In genomic region chr16:97922779-97923126, GRCm38 (mm10) we compare ENCODE assay signal across 8 mouse cellular contexts. TPM values are rescaled to one million over a fixed set of nuclear protein-coding genes. Genes with fewer than 3 reads are reported as not detected.
DNase-seq lines count a peak whose midpoint lies in the region; ATAC-seq and TF ChIP-seq lines count a peak whose summit lies in the region.

No protein-coding gene starts in this region.

- under 1% methylated on average over 9 of the region's 9 CpGs for WGBS in forebrain, embryonic 12.5 days
- 0% methylated on average over 9 of the region's 9 CpGs for WGBS in liver, embryonic 14.5 days (ENCODE audit: insufficient replicate concordance)

- no peaks in the 10 kb centered on the region for H3K36me3 ChIP-seq in forebrain, embryonic 12.5 days (replicated peaks)
- no peaks in the 10 kb centered on the region for H3K36me3 ChIP-seq in liver, embryonic 14.5 days (replicated peaks; ENCODE audit: control insufficient read depth, insufficient read depth, low read depth)

- H3K27ac ChIP-seq in gastrocnemius, adult 2 months = peak overlapping the region; percentile 99
- no peak overlapping the region for H3K27ac ChIP-seq in forebrain, embryonic 12.5 days
- H3K27ac ChIP-seq in liver, embryonic 14.5 days = no peak overlapping the region

- H3K4me1 ChIP-seq in forebrain, embryonic 12.5 days = peaks cover 8% of the 10 kb centered on the region
- peaks cover 6 to 15% of the 10 kb centered on the region in 2 experiments for H3K4me1 ChIP-seq in liver, embryonic 14.5 days (replicated peaks; ENCODE audit: control insufficient read depth in 2 of 2, insufficient read depth in 2 of 2, low read length in 1 of 2)

- DNase-seq in gastrocnemius, adult 2 months = no peak
- no peak for DNase-seq in gastrocnemius, adult 8-10 months (ENCODE audit: low spot score in 2 of 2)
- no peak for DNase-seq in liver, embryonic 14.5 days (ENCODE audit: low read depth in 3 of 3, low spot score in 3 of 3)
- no peak for DNase-seq in left cerebral cortex, postnatal 36 days (ENCODE audit: low spot score in 2 of 2)
- no peak for DNase-seq in embryo, embryonic 10 days (ENCODE audit: low spot score)
- no peak for DNase-seq in gastrocnemius, postnatal 10 days

- TF ChIP-seq CTCF in gastrocnemius, adult 2 months (IDR thresholded peaks at IDR 0.05) = no peak
- no peak for TF ChIP-seq CTCF in liver, embryonic 14.5 days (IDR thresholded peaks at IDR 0.05; ENCODE audit: low read depth)

- peak overlapping the region; percentile 98 for H3K4me3 ChIP-seq in gastrocnemius, adult 2 months
- H3K4me3 ChIP-seq in forebrain, embryonic 12.5 days (replicated peaks) = peak overlapping the region; percentile 84
- H3K4me3 ChIP-seq in liver, embryonic 14.5 days (ENCODE audit: insufficient read depth in 1 of 2, low read depth in 2 of 2, low read length in 2 of 2) = peak overlapping the region; percentile 62 to 87

- H3K9me3 ChIP-seq in forebrain, embryonic 12.5 days = no peaks in the 10 kb centered on the region
- no peaks in the 10 kb centered on the region for H3K9me3 ChIP-seq in liver, embryonic 14.5 days (ENCODE audit: control insufficient read depth, low read length)

- H3K9ac ChIP-seq in forebrain, embryonic 12.5 days = peak overlapping the region; percentile 81
- peak overlapping the region; percentile 45; the same call in 1 of the 2 replicates for H3K9ac ChIP-seq in liver, embryonic 14.5 days (replicated peaks)

- H3K4me2 ChIP-seq in forebrain, embryonic 12.5 days = peak overlapping the region; percentile 93
- H3K4me2 ChIP-seq in liver, embryonic 14.5 days (ENCODE audit: low read depth) = peak overlapping the region; percentile 86

- peak; percentile 18 for ATAC-seq in CD4-positive, CD25-positive, alpha-beta regulatory T cell, adult 4 months
- peak; percentile 53 for ATAC-seq in forebrain, embryonic 12.5 days (ENCODE audit: low FRiP score)
- peak; percentile 39 for ATAC-seq in liver, embryonic 14.5 days (ENCODE audit: insufficient read depth)

- H3K27me3 ChIP-seq in forebrain, embryonic 12.5 days = no peaks in the 10 kb centered on the region
- no peaks in the 10 kb centered on the region; the same call in 1 of the 2 replicates for H3K27me3 ChIP-seq in liver, embryonic 14.5 days (ENCODE audit: control insufficient read depth, insufficient read depth, low read length)

- intact Hi-C loops in gastrocnemius, adult 2 months (cut with DNase I) = loop anchor here (1.0 to 2.0 kb wide), 2 partner anchors 40 to 72 kb away; partner anchors contain the start of genes C2cd2, Prdm15 and Zbtb21
- intact Hi-C loops in left cerebral cortex, postnatal 36 days (cut with DNase I) = loop anchor here (2.0 kb wide), 2 partner anchors 40 to 72 kb away; partner anchors contain the start of genes C2cd2, Prdm15 and Zbtb21

- TF ChIP-seq EP300 in liver, embryonic 14.5 days (IDR thresholded peaks at IDR 0.05; ENCODE audit: low read depth) = no peak

RNA-seq across cellular contexts. Expression of gene C2cd2, which starts 39.6 kb away (rescaled TPM):
- total RNA-seq in gastrocnemius, adult 2 months (2021) = 100 to 1,000 TPM; 203 to 277 TPM
- total RNA-seq in gastrocnemius, adult 8-10 months (2022) = 100 to 1,000 TPM; 186 to 243 (median 221) TPM
- polyA plus RNA-seq in CD4-positive, CD25-positive, alpha-beta regulatory T cell, adult 4 months (2017; shearing (Covaris generic)) = 1 to 10 TPM; 6.9 to 7.8 TPM
- 13.0 and 14.5 TPM in 2 replicates for polyA plus RNA-seq in forebrain, embryonic 12.5 days (2016; fragmentation: Nextera tagmentation; extraction: Ambion mirVana)
- 1.5 and 1.9 TPM in 2 replicates for polyA plus RNA-seq in liver, embryonic 14.5 days (2012; rRNA removed)
- polyA plus RNA-seq in liver, embryonic 14.5 days (2014; fragmentation: Nextera tagmentation; extraction: Ambion mirVana) = 4.6 and 6.2 TPM in 2 replicates
- 10 to 100 TPM; 12.1 to 24.4 TPM for total RNA-seq in left cerebral cortex, postnatal 36 days (2021)
- total RNA-seq in gastrocnemius, postnatal 10 days (2021) = 10 to 100 TPM; 61.8 to 72.8 TPM

RNA-seq across cellular contexts. Expression of gene Zbtb21, which starts 39.7 kb away (rescaled TPM):
- total RNA-seq in gastrocnemius, adult 2 months (2021) = 1 to 10 TPM; 7.4 to 9.1 TPM
- 10 to 100 TPM in 1 of 4 experiments, 1 to 10 TPM in 3; 6.7 to 10.5 (median 7.5) TPM for total RNA-seq in gastrocnemius, adult 8-10 months (2022)
- 10 to 100 TPM in 1 of 2 experiments, 1 to 10 TPM in 1; 8.9 to 13.3 TPM for polyA plus RNA-seq in CD4-positive, CD25-positive, alpha-beta regulatory T cell, adult 4 months (2017; shearing (Covaris generic))
- polyA plus RNA-seq in forebrain, embryonic 12.5 days (2016; fragmentation: Nextera tagmentation; extraction: Ambion mirVana) = 14.2 and 14.3 TPM in 2 replicates
- 3.3 and 3.5 TPM in 2 replicates for polyA plus RNA-seq in liver, embryonic 14.5 days (2012; rRNA removed)
- polyA plus RNA-seq in liver, embryonic 14.5 days (2014; fragmentation: Nextera tagmentation; extraction: Ambion mirVana) = 2.3 and 3.2 TPM in 2 replicates
- total RNA-seq in left cerebral cortex, postnatal 36 days (2021) = 10 to 100 TPM; 25.8 to 27.7 TPM
- 10 to 100 TPM in 1 of 2 experiments, 1 to 10 TPM in 1; 7.9 to 10.4 TPM for total RNA-seq in gastrocnemius, postnatal 10 days (2021)
